Mouse (Mus musculus) E14TG2a.4 (cell line): ENCODE data around the gene D930020B18Rik.

ENCODE experiments used
- H3K27me3 ChIP-seq: 2 replicates; pipeline ENCODE4 v1.6.1; 2014; ENCODE audit warnings: low read length, control low read depth; ENCODE audit not compliant: insufficient read depth
- H3K36me3 ChIP-seq: 2 replicates; pipeline ENCODE4 v1.6.1; 2014; ENCODE audit warnings: low read length, control low read depth; ENCODE audit not compliant: insufficient read depth
- H3K4me1 ChIP-seq: replicated peaks from 2 replicates; pipeline ENCODE4 v1.6.1; 2014; ENCODE audit warnings: low read depth, low read length, control low read depth
- H3K4me3 ChIP-seq: replicated peaks from 2 replicates; pipeline ENCODE4 v1.5.1; 2014; ENCODE audit warnings: mild to moderate bottlenecking, low read length
- H3K9me3 ChIP-seq: 2 replicates; pipeline ENCODE4 v1.6.1; 2014; ENCODE audit warnings: low read length, control low read depth
- CTCF ChIP-seq: conservative IDR thresholded peaks from 2 replicates; pipeline ENCODE4 v1.5.1; 2014; ENCODE audit warnings: low read length
- NANOG ChIP-seq: IDR thresholded peaks from 2 replicates; pipeline ENCODE4 v1.6.1; 2014; ENCODE audit warnings: borderline replicate concordance, low read length, mixed read lengths
- POU5F1 ChIP-seq: IDR thresholded peaks from 2 replicates; pipeline ENCODE4 v1.6.1; 2014; ENCODE audit warnings: low read length, borderline replicate concordance

Gene D930020B18Rik

GRCm38 (mm10) chr10:121641272-121642053 is at the start of gene D930020B18Rik:
Gene D930020B18Rik, plus strand, starts transcription at chr10:121641588.
- peaks cover 36% of the 10 kb centered on the region for H3K27me3 ChIP-seq
- no peaks in the 10 kb centered on the region for H3K36me3 ChIP-seq
- TF ChIP-seq POU5F1 (no peak), CTCF (no peak), NANOG (no peak)
- no peaks in the 10 kb centered on the region for H3K9me3 ChIP-seq
- peak within 1 kb of the TSS; percentile 86 for H3K4me3 ChIP-seq
- peaks cover 29% of the 10 kb centered on the region for H3K4me1 ChIP-seq

GRCm38 (mm10) chr10:121596580-121596979 is 44.8 kb upstream of the D930020B18Rik start:
- Histone ChIP-seq H3K27me3 (no peaks in the 10 kb centered on the region), H3K4me3 (no peak overlapping the region), H3K36me3 (peaks cover 96% of the 10 kb centered on the region), H3K9me3 (no peaks in the 10 kb centered on the region), H3K4me1 (peaks cover 32% of the 10 kb centered on the region)
- no peak for TF ChIP-seq POU5F1
- TF ChIP-seq NANOG: no peak
- TF ChIP-seq CTCF: no peak

- Histone ChIP-seq H3K36me3 (peaks cover 98% of the 10 kb centered on the region), H3K9me3 (no peaks in the 10 kb centered on the region), H3K4me3 (no peak overlapping the region), H3K4me1 (peaks cover 58% of the 10 kb centered on the region), H3K27me3 (no peaks in the 10 kb centered on the region)
- TF ChIP-seq NANOG (no peak), CTCF (no peak), POU5F1 (no peak)
These were observed 40.1 kb upstream of the D930020B18Rik start for GRCm38 (mm10) chr10:121601272-121601671.

GRCm38 (mm10) chr10:121603556-121603955 is 37.8 kb upstream of the D930020B18Rik start:
- Histone ChIP-seq H3K4me3 (no peak overlapping the region), H3K36me3 (peaks cover 98% of the 10 kb centered on the region), H3K9me3 (no peaks in the 10 kb centered on the region), H3K4me1 (peaks cover 81% of the 10 kb centered on the region), H3K27me3 (no peaks in the 10 kb centered on the region)
- no peak for TF ChIP-seq POU5F1
- no peak for TF ChIP-seq CTCF
- no peak for TF ChIP-seq NANOG

- H3K4me3 ChIP-seq: no peak overlapping the region
- peaks cover 6% of the 10 kb centered on the region for H3K9me3 ChIP-seq
- TF ChIP-seq CTCF (peak; percentile 45), POU5F1 (no peak)
- H3K36me3 ChIP-seq: peaks cover 98% of the 10 kb centered on the region
- H3K27me3 ChIP-seq: no peaks in the 10 kb centered on the region
- peaks cover 80% of the 10 kb centered on the region for H3K4me1 ChIP-seq
These were observed 36.6 kb upstream of the D930020B18Rik start for GRCm38 (mm10) chr10:121604632-121605344.

- H3K4me3 ChIP-seq: no peak overlapping the region; the same call in 1 of the 2 replicates
- no peak for TF ChIP-seq NANOG
- no peak for TF ChIP-seq CTCF
- no peak for TF ChIP-seq POU5F1
- H3K4me1 ChIP-seq: peaks cover 50% of the 10 kb centered on the region
- no peaks in the 10 kb centered on the region for H3K27me3 ChIP-seq
- peaks cover 99% of the 10 kb centered on the region for H3K36me3 ChIP-seq
- H3K9me3 ChIP-seq: peaks cover 11% of the 10 kb centered on the region
These were observed 33.2 kb upstream of the D930020B18Rik start for GRCm38 (mm10) chr10:121608177-121608576.

GRCm38 (mm10) chr10:121611587-121611986 is 29.8 kb upstream of the D930020B18Rik start:
- TF ChIP-seq POU5F1 (no peak), CTCF (no peak), NANOG (no peak)
- H3K9me3 ChIP-seq: peaks cover 11% of the 10 kb centered on the region
- H3K4me3 ChIP-seq: no peak overlapping the region
- no peaks in the 10 kb centered on the region for H3K27me3 ChIP-seq
- peaks cover 98% of the 10 kb centered on the region for H3K36me3 ChIP-seq
- peaks cover 34% of the 10 kb centered on the region for H3K4me1 ChIP-seq

- no peak for TF ChIP-seq CTCF
- no peak for TF ChIP-seq NANOG
- no peak for TF ChIP-seq POU5F1
These were observed 28.9 kb upstream of the D930020B18Rik start for GRCm38 (mm10) chr10:121612448-121612847.

More at GRCm38 (mm10) chr10:121612448-121612847, 28.9 kb upstream of the D930020B18Rik start:
- H3K36me3 ChIP-seq: peaks cover 98% of the 10 kb centered on the region
- H3K27me3 ChIP-seq: no peaks in the 10 kb centered on the region
- peaks cover 11% of the 10 kb centered on the region for H3K9me3 ChIP-seq
- H3K4me1 ChIP-seq: peaks cover 26% of the 10 kb centered on the region
- no peak overlapping the region for H3K4me3 ChIP-seq
